Mouse (Mus musculus) cerebellum, adult 11-12 months (tissue): ENCODE measurements around the gene Sipa1l3.

Experiments used
- DNase-seq: peaks from one replicate; pipeline ENCODE4 v3.0.0; 2022

Gene Sipa1l3

GRCm38 (mm10) chr7:29441793-29442192, 76.6 kb downstream of the Sipa1l3 start:
- DNase-seq, result no peak

GRCm38 (mm10) chr7:29441151-29441550, 77.3 kb downstream of the Sipa1l3 start:
- no peak for DNase-seq

- DNase-seq, result no peak
Measured at GRCm38 (mm10) chr7:29438655-29439282, 79.7 kb downstream of the Sipa1l3 start.

GRCm38 (mm10) chr7:29438204-29438603, 80.2 kb downstream of the Sipa1l3 start:
- DNase-seq, result no peak

- no peak for DNase-seq
Measured at GRCm38 (mm10) chr7:29437072-29437471, 81.4 kb downstream of the Sipa1l3 start.

- DNase-seq, result no peak
Measured at GRCm38 (mm10) chr7:29434313-29435035, 84.0 kb downstream of the Sipa1l3 start.

- no peak for DNase-seq
Measured at GRCm38 (mm10) chr7:29433725-29434124, 84.7 kb downstream of the Sipa1l3 start.

GRCm38 (mm10) chr7:29432947-29433553, 85.4 kb downstream of the Sipa1l3 start:
- no peak for DNase-seq

GRCm38 (mm10) chr7:29432180-29432946, 86.1 kb downstream of the Sipa1l3 start:
- DNase-seq, result no peak

GRCm38 (mm10) chr7:29430739-29431211, 87.7 kb downstream of the Sipa1l3 start:
- no peak for DNase-seq

GRCm38 (mm10) chr7:29426056-29426455, 92.4 kb downstream of the Sipa1l3 start:
- DNase-seq, result no peak

GRCm38 (mm10) chr7:29425413-29425827, 93.0 kb downstream of the Sipa1l3 start:
- DNase-seq, result no peak

- DNase-seq, result no peak
Measured at GRCm38 (mm10) chr7:29424690-29425089, 93.8 kb downstream of the Sipa1l3 start.

GRCm38 (mm10) chr7:29421909-29422244, 96.6 kb downstream of the Sipa1l3 start:
- DNase-seq, result no peak

- no peak for DNase-seq
Measured at GRCm38 (mm10) chr7:29421240-29421908, 97.1 kb downstream of the Sipa1l3 start.

- no peak for DNase-seq
Measured at GRCm38 (mm10) chr7:29419836-29420235, 98.6 kb downstream of the Sipa1l3 start.

- no peak for DNase-seq
Measured at GRCm38 (mm10) chr7:29418231-29418630, 100.2 kb downstream of the Sipa1l3 start.

- no peak for DNase-seq
Measured at GRCm38 (mm10) chr7:29417332-29418069, 100.9 kb downstream of the Sipa1l3 start.

- no peak for DNase-seq
Measured at GRCm38 (mm10) chr7:29416906-29417305, 101.5 kb downstream of the Sipa1l3 start.

- no peak for DNase-seq
Measured at GRCm38 (mm10) chr7:29411838-29412580, 106.4 kb downstream of the Sipa1l3 start.

GRCm38 (mm10) chr7:29411216-29411816, 107.1 kb downstream of the Sipa1l3 start:
- no peak for DNase-seq
